Mouse (Mus musculus) midbrain, embryonic 16.5 days (tissue): ENCODE measurements around the gene M1ap. TPM values are rescaled to one million over a fixed set of nuclear protein-coding genes. Genes with fewer than 3 reads are reported as not detected.
A peak's percentile ranks its signal among the peaks of the same experiment; 100 is the strongest.

Experiments used
- ATAC-seq: fragments of 200-750 bp; cut with Nextera tagmentation; 2 replicates; pipeline ENCODE4 v1.8.0; 2017; ENCODE audit warnings: moderate TSS enrichment
- H3K27ac ChIP-seq: fragments of 300-500 bp; sonication (generic); 2 replicates; pipeline ENCODE4 v1.5.1; 2014; ENCODE audit warnings: mild to moderate bottlenecking, low read length, mixed read lengths
- H3K27me3 ChIP-seq: fragments of 300-500 bp; sonication (generic); 2 replicates; pipeline ENCODE4 v1.6.1; 2014; ENCODE audit warnings: low read depth, low read length, mixed read lengths; ENCODE audit not compliant: control insufficient read depth, insufficient read depth
- H3K36me3 ChIP-seq: fragments of 300-500 bp; sonication (generic); 2 replicates; pipeline ENCODE4 v1.6.1; 2014; ENCODE audit warnings: mild to moderate bottlenecking, low read length, moderate library complexity, mixed read lengths; ENCODE audit not compliant: control insufficient read depth, insufficient read depth
- H3K4me1 ChIP-seq: fragments of 300-500 bp; sonication (generic); 2 replicates; pipeline ENCODE4 v1.6.1; 2014; ENCODE audit warnings: mild to moderate bottlenecking, low read length, mixed read lengths; ENCODE audit not compliant: control insufficient read depth, insufficient read depth
- H3K4me2 ChIP-seq: fragments of 300-500 bp; sonication (generic); 2 replicates; pipeline ENCODE4 v1.6.1; 2014; ENCODE audit warnings: mild to moderate bottlenecking, low read length, mixed read lengths
- H3K4me3 ChIP-seq: fragments of 300-500 bp; sonication (generic); 2 replicates; pipeline ENCODE4 v1.5.1; 2014; ENCODE audit warnings: low read depth, mild to moderate bottlenecking, low read length, moderate library complexity, mixed read lengths
- H3K9ac ChIP-seq: fragments of 300-500 bp; sonication (generic); 2 replicates; pipeline ENCODE4 v1.6.1; 2014; ENCODE audit warnings: low read depth, low read length, mixed read lengths
- H3K9me3 ChIP-seq: fragments of 300-500 bp; sonication (generic); replicated peaks from 2 replicates; pipeline ENCODE4 v1.6.1; 2014; ENCODE audit warnings: mild to moderate bottlenecking, low read length, mixed read lengths; ENCODE audit not compliant: control insufficient read depth, poor library complexity, severe bottlenecking
- WGBS: fragments of 180-500 bp; shearing (Covaris S2); extraction: QIAGEN DNeasy Blood & Tissue Kit; methylation state at CpG from one replicate; pipeline ENCODE4 v1.1.7; 2014; 5-methylcytosine and 5-hydroxymethylcytosine counted together
- polyA plus RNA-seq: library from polyadenylated mRNA; unstranded; fragments of >200 nt; fragmentation: Nextera tagmentation; extraction: Ambion mirVana; gene quantifications from 2 replicates; pipeline ENCODE4 v1.2.1, GENCODE M21; 2015

M1ap gene
- polyA plus RNA-seq, 1 experiment from 2014 or later: not detected

GRCm38 (mm10) chr6:83031921-83032590 is 85.4 kb downstream of the M1ap start:
- H3K27me3 ChIP-seq: peaks cover 25% of the 10 kb centered on the region
- peak overlapping the region; percentile 84 for H3K4me2 ChIP-seq
- no peaks in the 10 kb centered on the region for H3K36me3 ChIP-seq
- no peak overlapping the region for H3K27ac ChIP-seq
- H3K9me3 ChIP-seq: no peaks in the 10 kb centered on the region
- ATAC-seq: no peak
- H3K4me3 ChIP-seq: peak overlapping the region; percentile 47
- peaks cover 16% of the 10 kb centered on the region for H3K4me1 ChIP-seq
- no peak overlapping the region for H3K9ac ChIP-seq
- 23% methylated on average over 18 of the region's 18 CpGs for WGBS

GRCm38 (mm10) chr6:83032769-83033191 is 86.1 kb downstream of the M1ap start:
- H3K27ac ChIP-seq: no peak overlapping the region
- WGBS: under 1% methylated on average over 31 of the region's 31 CpGs
- H3K4me1 ChIP-seq: peaks cover 16% of the 10 kb centered on the region
- peak overlapping the region; percentile 84 for H3K4me2 ChIP-seq
- H3K36me3 ChIP-seq: no peaks in the 10 kb centered on the region
- H3K27me3 ChIP-seq: peaks cover 25% of the 10 kb centered on the region
- H3K9me3 ChIP-seq: no peaks in the 10 kb centered on the region
- ATAC-seq: peak; percentile 56
- H3K9ac ChIP-seq: peak overlapping the region; percentile 58
- H3K4me3 ChIP-seq: peak overlapping the region; percentile 47

GRCm38 (mm10) chr6:83033249-83034185 is 86.8 kb downstream of the M1ap start, which contains the start of the genes Dok1 and Loxl3:
Gene Dok1, minus strand, starts transcription at chr6:83033471.
Gene Loxl3, plus strand, starts transcription at chr6:83034173.
- peak within 1 kb of the TSS; percentile 47 for H3K4me3 ChIP-seq
- under 1% methylated on average over 48 of the region's 51 CpGs for WGBS
- peaks cover 18% of the 10 kb centered on the region for H3K4me1 ChIP-seq
- peak within 1 kb of the TSS; percentile 32 for H3K27ac ChIP-seq
- H3K9ac ChIP-seq: peak within 1 kb of the TSS; percentile 58
- peak; percentile 47 for ATAC-seq
- no peaks in the 10 kb centered on the region for H3K36me3 ChIP-seq
- H3K4me2 ChIP-seq: peak within 1 kb of the TSS; percentile 84
- no peaks in the 10 kb centered on the region for H3K9me3 ChIP-seq
- H3K27me3 ChIP-seq: peaks cover 25% of the 10 kb centered on the region

GRCm38 (mm10) chr6:83034463-83035055 is 87.9 kb downstream of the M1ap start:
- Histone ChIP-seq H3K36me3 (no peaks in the 10 kb centered on the region), H3K27ac (no peak overlapping the region), H3K4me1 (peaks cover 18% of the 10 kb centered on the region), H3K4me3 (peak overlapping the region; percentile 47; the same call in 1 of the 2 replicates), H3K27me3 (peaks cover 25% of the 10 kb centered on the region), H3K9ac (no peak overlapping the region), H3K9me3 (no peaks in the 10 kb centered on the region), H3K4me2 (peak overlapping the region; percentile 84)
- 27% methylated on average over 5 of the region's 5 CpGs for WGBS
- no peak for ATAC-seq

- Histone ChIP-seq H3K36me3 (no peaks in the 10 kb centered on the region), H3K9ac (no peak overlapping the region), H3K4me2 (no peak overlapping the region), H3K27me3 (peaks cover 18% of the 10 kb centered on the region), H3K27ac (no peak overlapping the region), H3K4me3 (no peak overlapping the region), H3K9me3 (no peaks in the 10 kb centered on the region), H3K4me1 (peaks cover 18% of the 10 kb centered on the region)
- WGBS: 75% methylated on average over 8 of the region's 8 CpGs
- ATAC-seq: no peak
These were observed 90.5 kb downstream of the M1ap start for GRCm38 (mm10) chr6:83037188-83037587.

- ATAC-seq: peak; percentile 71
- Histone ChIP-seq H3K27ac (no peak overlapping the region), H3K4me2 (peak overlapping the region; percentile 77), H3K9me3 (no peaks in the 10 kb centered on the region), H3K4me3 (peak overlapping the region; percentile 38), H3K9ac (peak overlapping the region; percentile 59), H3K27me3 (peaks cover 13% of the 10 kb centered on the region), H3K36me3 (no peaks in the 10 kb centered on the region), H3K4me1 (peaks cover 6% of the 10 kb centered on the region; the same call in 1 of the 2 replicates)
- 8% methylated on average over 24 of the region's 24 CpGs for WGBS
These were observed 91.9 kb downstream of the M1ap start for GRCm38 (mm10) chr6:83038496-83039012.

GRCm38 (mm10) chr6:83040601-83041000 is 93.9 kb downstream of the M1ap start:
- no peaks in the 10 kb centered on the region for H3K9me3 ChIP-seq
- WGBS: 82% methylated on average over 5 of the region's 5 CpGs
- no peaks in the 10 kb centered on the region for H3K27me3 ChIP-seq
- no peak for ATAC-seq
- no peak overlapping the region for H3K27ac ChIP-seq
- no peak overlapping the region for H3K4me3 ChIP-seq
- 0 out of 2 replicates have a peak, but pooled peaks cover 2% of the 10 kb centered on the region for H3K4me1 ChIP-seq
- H3K4me2 ChIP-seq: no peak overlapping the region
- H3K36me3 ChIP-seq: no peaks in the 10 kb centered on the region
- no peak overlapping the region for H3K9ac ChIP-seq

- no peak for ATAC-seq
- 70% methylated on average over 6 of the region's 6 CpGs for WGBS
- Histone ChIP-seq H3K4me1 (no peaks in the 10 kb centered on the region), H3K27me3 (no peaks in the 10 kb centered on the region), H3K9me3 (no peaks in the 10 kb centered on the region), H3K36me3 (no peaks in the 10 kb centered on the region), H3K4me3 (no peak overlapping the region), H3K9ac (no peak overlapping the region), H3K4me2 (no peak overlapping the region), H3K27ac (no peak overlapping the region)
These were observed 96.9 kb downstream of the M1ap start for GRCm38 (mm10) chr6:83043561-83043960.
